Mouse (Mus musculus) megakaryocyte-erythroid progenitor cell, adult 5-6 weeks (primary cell): ENCODE results near the gene Ifna5. TPM values are rescaled to one million over a fixed set of nuclear protein-coding genes. Genes with fewer than 3 reads are reported as not detected.
"Not testable (repeated sequence)": the region's sequence is repeated elsewhere in the genome, so short reads cannot be mapped to it uniquely, and the experiment has no call there.

Source experiments
- ATAC-seq: replicated peaks from 2 replicates; pipeline ENCODE4 v1.8.0; 2016; ENCODE audit warnings: mild to moderate bottlenecking, inconsistent platforms; ENCODE audit not compliant: severe bottlenecking, poor library complexity, low FRiP score, low TSS enrichment
- total RNA-seq, 2 experiments: library from RNA; stranded (forward) in 1 of 2; stranded (reverse) in 1 of 2; fragments of 200-1000, 215-1000 nt in 1 of 2; fragments of >200 nt in 1 of 2; fragmentation: Nextera tagmentation in 1 of 2; gene quantifications; 2 replicates each; pipeline ENCODE4 v1.2.3; 2014 to 2017

Ifna5 gene
- total RNA-seq (2014; fragmentation: Nextera tagmentation) = not detected in 2 replicates
- not detected in 2 replicates for total RNA-seq (2017)

DNA sequence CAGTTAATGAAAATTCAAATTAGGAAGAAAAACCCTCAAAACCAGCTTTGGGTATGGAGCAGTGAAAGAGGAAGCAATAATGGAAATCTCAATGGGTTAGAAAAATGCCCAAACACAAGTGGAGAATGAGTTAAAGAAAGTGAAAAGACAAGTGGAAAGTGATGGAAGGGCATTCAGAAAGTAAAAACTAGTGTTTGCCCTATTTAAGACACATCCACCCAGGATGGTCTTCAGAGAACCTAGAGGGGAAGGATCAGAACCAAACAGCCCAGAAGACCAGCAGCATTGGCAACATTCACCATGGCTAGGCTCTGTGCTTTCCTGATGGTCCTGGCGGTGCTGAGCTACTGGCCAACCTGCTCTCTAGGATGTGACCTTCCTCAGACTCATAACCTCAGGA is at the start of gene Ifna5:
Gene Ifna5, plus strand, starts transcription at position 301 of the 400 bp plus-strand sequence.
- ATAC-seq = not testable (repeated sequence)

DNA sequence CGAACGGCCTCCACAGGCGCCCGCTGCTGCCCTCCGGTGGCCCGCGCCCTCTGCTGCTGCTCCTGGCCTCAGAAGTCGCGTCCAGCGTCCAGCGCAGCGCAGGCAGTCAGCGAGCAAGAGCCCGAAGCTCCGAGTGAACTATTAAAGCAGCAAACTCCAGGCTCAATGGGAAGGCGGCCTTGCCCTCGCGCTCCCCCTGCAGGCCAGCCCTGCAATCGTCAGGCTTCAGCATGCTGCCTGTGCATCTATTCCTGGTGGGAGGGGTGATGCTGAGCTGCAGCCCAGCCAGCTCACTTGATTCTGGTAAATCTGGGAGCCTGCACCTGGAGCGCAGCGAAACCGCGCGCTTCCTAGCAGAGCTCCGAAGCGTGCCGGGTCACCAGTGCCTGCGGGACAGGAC is 46.9 kb upstream of the Ifna5 start, which contains the start of gene Gm13277:
Gene Gm13277, plus strand, starts transcription at position 231 of the 400 bp plus-strand sequence.
- ATAC-seq = not testable (repeated sequence)

DNA sequence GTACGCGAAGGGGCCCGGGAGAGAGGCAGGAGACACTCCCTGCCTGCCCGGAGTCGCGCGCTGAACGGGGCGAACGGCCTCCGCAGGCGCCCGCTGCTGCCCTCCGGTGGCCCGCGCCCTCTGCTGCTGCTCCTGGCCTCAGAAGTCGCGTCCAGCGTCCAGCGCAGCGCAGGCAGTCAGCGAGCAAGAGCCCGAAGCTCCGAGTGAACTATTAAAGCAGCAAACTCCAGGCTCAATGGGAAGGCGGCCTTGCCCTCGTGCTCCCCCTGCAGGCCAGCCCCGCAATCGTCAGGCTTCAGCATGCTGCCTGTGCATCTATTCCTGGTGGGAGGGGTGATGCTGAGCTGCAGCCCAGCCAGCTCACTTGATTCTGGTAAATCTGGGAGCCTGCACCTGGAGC is 44.1 kb upstream of the Ifna5 start, which contains the start of gene Gm13278:
Gene Gm13278, plus strand, starts transcription at position 301 of the 400 bp plus-strand sequence.
- ATAC-seq = not testable (repeated sequence)

DNA sequence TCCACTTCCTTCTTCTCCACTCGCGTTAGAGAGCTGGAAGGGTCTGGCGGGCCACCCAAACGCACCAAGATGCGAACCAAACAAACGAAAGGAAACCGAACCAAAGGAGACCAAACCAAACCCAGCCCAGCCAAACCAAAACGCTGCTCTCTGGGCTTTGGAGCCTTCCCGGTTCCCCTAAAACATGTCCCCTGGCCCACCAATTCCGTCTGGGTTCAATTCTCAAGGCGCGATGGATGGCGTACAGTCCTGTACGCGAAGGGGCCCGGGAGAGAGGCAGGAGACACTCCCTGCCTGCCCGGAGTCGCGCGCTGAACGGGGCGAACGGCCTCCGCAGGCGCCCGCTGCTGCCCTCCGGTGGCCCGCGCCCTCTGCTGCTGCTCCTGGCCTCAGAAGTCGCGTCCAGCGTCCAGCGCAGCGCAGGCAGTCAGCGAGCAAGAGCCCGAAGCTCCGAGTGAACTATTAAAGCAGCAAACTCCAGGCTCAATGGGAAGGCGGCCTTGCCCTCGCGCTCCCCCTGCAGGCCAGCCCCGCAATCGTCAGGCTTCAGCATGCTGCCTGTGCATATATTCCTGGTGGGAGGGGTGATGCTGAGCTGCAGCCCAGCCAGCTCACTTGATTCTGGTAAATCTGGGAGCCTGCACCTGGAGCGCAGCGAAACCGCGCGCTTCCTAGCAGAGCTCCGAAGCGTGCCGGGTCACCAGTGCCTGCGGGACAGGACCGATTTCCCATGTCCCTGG is 41.2 kb upstream of the Ifna5 start, which contains the start of gene Gm13275:
Gene Gm13275, plus strand, starts transcription at position 552 of the 740 bp plus-strand sequence.
- not testable (repeated sequence) for ATAC-seq

DNA sequence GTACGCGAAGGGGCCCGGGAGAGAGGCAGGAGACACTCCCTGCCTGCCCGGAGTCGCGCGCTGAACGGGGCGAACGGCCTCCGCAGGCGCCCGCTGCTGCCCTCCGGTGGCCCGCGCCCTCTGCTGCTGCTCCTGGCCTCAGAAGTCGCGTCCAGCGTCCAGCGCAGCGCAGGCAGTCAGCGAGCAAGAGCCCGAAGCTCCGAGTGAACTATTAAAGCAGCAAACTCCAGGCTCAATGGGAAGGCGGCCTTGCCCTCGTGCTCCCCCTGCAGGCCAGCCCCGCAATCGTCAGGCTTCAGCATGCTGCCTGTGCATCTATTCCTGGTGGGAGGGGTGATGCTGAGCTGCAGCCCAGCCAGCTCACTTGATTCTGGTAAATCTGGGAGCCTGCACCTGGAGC is 38.2 kb upstream of the Ifna5 start, which contains the start of gene Gm13279:
Gene Gm13279, plus strand, starts transcription at position 301 of the 400 bp plus-strand sequence.
- not testable (repeated sequence) for ATAC-seq

DNA sequence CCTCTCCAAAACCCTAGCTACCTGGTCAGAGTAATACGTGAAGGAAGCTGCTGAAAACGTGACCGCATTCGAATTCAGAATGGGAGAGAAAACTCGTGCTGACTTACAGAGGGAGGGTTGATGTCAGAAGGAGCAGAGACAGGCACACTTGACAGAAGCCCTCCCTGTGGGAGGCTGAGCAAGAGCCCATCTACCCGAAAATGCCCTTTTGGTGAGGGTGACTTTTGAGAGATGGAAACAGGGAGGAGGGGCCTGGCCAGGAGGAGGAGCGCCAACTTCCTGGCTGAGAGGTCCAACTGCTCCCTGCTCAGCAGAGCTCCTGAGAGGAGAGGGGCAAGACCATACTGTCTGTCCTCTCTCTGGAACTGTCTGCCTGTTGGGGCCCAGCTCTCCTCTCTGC is 36.0 kb upstream of the Ifna5 start, which contains the start of gene Gm13285:
Gene Gm13285, plus strand, starts transcription at position 301 of the 400 bp plus-strand sequence.
- not testable (repeated sequence) for ATAC-seq

DNA sequence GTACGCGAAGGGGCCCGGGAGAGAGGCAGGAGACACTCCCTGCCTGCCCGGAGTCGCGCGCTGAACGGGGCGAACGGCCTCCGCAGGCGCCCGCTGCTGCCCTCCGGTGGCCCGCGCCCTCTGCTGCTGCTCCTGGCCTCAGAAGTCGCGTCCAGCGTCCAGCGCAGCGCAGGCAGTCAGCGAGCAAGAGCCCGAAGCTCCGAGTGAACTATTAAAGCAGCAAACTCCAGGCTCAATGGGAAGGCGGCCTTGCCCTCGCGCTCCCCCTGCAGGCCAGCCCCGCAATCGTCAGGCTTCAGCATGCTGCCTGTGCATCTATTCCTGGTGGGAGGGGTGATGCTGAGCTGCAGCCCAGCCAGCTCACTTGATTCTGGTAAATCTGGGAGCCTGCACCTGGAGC is 32.4 kb upstream of the Ifna5 start, which contains the start of gene Gm13287:
Gene Gm13287, plus strand, starts transcription at position 301 of the 400 bp plus-strand sequence.
- ATAC-seq = not testable (repeated sequence)

DNA sequence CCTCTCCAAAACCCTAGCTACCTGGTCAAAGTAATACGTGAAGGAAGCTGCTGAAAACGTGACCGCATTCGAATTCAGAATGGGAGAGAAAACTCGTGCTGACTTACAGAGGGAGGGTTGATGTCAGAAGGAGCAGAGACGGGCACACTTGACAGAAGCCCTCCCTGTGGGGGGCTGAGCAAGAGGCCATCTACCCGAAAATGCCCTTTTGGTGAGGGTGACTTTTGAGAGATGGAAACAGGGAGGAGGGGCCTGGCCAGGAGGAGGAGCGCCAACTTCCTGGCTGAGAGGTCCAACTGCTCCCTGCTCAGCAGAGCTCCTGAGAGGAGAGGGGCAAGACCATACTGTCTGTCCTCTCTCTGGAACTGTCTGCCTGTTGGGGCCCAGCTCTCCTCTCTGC is 30.1 kb upstream of the Ifna5 start, which contains the start of gene Gm13288:
Gene Gm13288, plus strand, starts transcription at position 301 of the 400 bp plus-strand sequence.
- ATAC-seq = not testable (repeated sequence)

DNA sequence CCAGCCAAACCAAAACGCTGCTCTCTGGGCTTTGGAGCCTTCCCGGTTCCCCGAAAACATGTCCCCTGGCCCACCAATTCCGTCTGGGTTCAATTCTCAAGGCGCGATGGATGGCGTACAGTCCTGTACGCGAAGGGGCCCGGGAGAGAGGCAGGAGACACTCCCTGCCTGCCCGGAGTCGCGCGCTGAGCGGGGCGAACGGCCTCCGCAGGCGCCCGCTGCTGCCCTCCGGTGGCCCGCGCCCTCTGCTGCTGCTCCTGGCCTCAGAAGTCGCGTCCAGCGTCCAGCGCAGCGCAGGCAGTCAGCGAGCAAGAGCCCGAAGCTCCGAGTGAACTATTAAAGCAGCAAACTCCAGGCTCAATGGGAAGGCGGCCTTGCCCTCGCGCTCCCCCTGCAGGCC is 29.6 kb upstream of the Ifna5 start:
- not testable (repeated sequence) for ATAC-seq

DNA sequence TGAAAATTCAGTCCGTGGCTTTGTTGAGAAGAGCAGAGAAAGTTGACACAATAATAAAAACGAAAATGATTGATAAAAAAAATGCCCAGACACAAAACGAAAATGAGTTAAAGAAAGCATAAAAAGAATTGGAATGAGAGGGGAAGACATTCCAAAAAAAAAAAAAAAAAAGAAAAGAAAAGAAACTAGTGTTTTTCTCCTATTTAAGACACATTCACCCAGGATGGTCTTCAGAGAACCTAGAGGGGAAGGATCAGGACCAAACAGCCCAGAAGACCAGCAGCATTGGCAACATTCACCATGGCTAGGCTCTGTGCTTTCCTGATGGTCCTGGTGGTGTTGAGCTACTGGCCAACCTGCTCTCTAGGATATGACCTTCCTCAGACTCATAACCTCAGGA is 19.4 kb upstream of the Ifna5 start, which contains the start of gene Ifna7:
Gene Ifna7, plus strand, starts transcription at position 301 of the 400 bp plus-strand sequence.
- no peak for ATAC-seq

DNA sequence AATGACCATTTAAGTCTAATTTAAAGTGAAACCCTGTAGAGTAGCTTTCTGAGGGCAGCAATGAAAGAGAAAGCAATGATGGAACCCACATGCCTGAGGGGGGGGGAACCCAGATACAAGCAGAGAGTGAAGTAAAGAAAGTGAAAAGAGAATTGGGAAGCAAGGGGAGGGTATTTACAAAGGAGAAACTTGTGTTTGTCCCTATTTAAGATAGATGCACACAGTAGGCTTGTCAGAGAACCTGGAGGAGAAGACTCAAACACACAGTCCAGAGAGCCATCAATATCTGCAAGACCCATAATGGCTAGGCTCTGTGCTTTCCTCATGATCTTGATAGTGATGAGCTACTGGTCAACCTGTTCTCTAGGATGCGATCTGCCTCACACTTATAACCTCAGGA is 15.7 kb upstream of the Ifna5 start, which contains the start of gene Ifna11:
Gene Ifna11, plus strand, starts transcription at position 301 of the 400 bp plus-strand sequence.
- ATAC-seq = no peak

DNA sequence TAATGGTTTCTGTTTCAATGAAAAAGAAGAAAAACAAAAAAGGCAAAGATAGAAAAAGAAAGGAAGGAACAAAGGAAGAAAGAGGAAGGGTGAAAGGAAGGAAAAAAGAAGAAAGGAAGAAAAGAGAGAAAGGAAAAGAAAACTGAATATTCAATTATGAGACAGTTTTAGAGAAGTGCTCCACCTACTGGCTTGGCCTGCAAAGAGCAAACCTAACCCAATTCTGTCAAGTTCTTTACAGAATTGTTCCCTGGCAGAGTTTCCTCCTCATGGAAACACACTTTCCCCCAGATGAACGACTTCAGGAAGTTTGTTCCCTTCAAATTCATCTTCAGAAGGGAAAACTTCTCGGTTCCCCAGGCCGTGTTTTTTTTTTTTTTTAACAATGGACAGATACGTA is 12.3 kb upstream of the Ifna5 start:
- ATAC-seq = peak; percentile 79; the same call in 1 of the 2 replicates

DNA sequence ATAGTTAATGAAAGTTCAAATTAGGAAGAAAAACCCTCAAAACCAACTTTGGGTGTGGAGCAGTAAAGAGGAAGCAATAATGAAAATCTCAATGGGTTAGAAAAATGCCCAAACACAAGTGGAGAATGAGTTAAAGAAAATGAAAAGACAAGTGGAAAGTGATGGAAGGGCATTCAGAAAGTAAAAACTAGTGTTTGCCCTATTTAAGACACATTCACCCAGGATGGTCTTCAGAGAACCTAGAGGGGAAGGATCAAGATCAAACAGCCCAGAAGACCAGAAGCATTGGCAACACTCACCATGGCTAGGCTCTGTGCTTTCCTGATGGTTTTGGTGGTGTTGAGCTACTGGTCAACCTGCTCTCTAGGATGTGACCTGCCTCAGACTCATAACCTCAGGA is 8.2 kb upstream of the Ifna5 start, which contains the start of gene Ifna6:
Gene Ifna6, plus strand, starts transcription at position 301 of the 400 bp plus-strand sequence.
- ATAC-seq = not testable (repeated sequence)

DNA sequence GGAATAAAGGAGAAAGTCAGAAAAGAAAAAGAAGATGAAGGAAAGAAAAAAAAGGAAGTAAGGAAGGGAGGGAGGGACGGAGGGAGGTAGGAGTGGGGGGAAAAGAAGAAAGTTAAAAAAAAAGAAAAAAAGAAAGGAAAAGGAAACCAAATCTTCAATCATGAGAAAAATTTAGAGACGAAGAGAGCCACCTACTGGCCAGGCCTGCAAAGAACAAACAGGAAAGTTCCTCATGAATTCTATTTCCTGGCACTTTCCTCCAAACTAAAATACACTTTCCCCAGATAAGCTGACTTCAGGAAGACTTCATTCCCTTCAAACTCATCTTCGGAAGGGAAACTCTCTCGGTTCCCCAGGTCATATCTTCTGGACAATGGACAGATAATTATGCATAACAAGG is 4.8 kb upstream of the Ifna5 start:
- ATAC-seq = no peak

DNA sequence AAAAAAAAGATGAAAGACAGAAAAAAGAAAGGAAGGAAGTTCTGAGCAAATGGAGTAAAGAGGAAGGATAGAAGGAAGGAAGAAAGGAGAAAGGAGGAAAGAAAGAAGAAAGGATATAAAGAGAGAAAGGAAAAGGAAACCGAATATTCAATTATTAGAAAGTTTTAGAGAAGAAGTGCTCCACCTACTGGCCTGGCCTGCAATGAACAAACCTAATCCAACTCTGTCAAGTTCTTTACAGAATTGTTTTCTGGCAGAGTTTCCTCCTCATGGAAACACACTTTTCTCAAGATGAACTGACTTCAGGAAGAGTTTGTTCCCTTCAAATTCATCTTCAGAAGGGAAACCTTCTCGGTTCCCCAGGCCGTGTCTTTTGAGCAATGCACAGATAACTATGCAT is 3.5 kb downstream of the Ifna5 start:
- no peak for ATAC-seq

DNA sequence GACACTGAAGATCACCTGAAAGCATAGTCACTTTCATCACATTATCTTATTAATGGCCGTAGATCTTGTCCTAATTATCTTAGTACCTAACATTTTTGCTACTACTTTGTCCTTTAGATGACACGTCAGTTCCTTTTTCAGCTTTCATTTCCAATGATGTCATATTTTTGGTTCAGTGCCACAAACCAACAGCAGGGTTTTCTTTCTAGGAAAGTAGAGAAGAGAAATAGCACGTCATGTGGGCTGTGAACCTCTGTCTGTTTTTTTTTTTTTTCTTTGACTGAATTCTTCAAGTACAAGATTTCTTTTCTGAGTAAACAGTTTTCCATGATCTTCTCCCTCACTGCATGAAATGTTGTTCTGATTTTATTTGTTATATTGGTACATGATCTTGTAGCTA is 4.7 kb downstream of the Ifna5 start:
- ATAC-seq = no peak

DNA sequence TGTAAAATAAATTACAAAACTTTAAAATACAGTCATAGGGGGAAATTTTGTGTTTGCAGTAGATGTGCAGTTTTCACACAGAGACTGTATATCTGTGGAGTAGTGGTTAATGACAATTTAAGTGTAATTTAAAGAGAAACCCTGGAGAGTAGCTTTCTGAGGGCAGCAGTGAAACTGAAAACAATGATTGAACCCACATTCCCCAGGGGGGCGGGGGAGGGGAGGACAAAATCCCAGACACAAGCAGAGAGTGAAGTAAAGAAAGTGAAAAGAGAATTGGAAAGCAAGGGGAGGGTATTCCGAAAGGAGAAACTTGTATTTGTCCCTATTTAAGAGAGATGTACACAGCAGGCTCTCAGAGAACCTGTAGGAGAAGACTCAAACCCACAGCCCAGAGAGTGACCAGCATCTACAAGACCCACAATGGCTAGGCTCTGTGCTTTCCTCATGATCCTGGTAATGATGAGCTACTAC is 6.2 kb downstream of the Ifna5 start, which contains the start of gene Ifna4:
Gene Ifna4, plus strand, starts transcription at position 424 of the 474 bp plus-strand sequence.
- ATAC-seq = no peak

DNA sequence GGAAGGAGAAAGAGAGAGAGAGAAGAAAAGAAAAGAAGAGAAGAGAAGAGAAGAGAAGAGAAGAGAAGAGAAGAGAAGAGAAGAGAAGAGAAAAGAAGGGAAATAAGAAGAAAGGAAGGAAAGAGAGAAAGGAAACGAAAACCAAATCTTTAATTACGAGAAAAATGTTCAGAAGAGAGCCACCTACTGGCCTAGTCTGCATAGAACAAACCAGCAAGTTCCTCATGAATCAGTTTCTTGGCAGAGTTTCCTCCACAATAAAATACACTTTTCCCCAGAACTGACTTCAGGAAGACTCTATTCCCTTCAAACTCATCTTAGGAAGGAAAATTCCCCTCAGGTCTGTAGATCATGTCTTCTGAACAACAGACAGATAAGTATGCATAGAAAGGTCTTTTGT is 10.0 kb downstream of the Ifna5 start:
- ATAC-seq = no peak

DNA sequence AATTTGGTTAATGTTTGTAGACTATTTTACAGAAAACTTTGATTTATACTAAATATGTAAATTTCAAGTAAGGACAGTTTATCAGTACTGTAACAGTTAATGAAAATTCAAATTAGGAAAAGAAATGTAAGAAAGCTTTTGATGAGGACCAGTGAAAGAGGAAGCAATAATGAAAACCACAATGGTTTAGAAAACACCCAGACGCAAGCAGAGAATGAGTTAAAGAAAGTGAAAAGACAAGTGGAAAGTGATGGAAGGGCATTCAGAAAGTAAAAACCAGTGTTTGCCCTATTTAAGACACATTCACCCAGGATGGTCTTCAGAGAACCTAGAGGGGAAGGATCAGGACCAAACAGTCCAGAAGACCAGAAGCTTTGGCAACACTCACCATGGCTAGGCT is 14.4 kb downstream of the Ifna5 start, which contains the start of gene Ifna1:
Gene Ifna1, plus strand, starts transcription at position 390 of the 400 bp plus-strand sequence.
- ATAC-seq = no peak
